Mouse (Mus musculus) urinary bladder, postnatal 25 days (tissue): ENCODE measurements around the gene Tbcb.
"Not testable (repeated sequence)": the region's sequence is repeated elsewhere in the genome, so short reads cannot be mapped to it uniquely, and the experiment has no call there.

Experiments used
- DNase-seq: peaks from one replicate; pipeline ENCODE4 v3.0.0; 2022; ENCODE audit warnings: low spot score

Gene Tbcb

DNA sequence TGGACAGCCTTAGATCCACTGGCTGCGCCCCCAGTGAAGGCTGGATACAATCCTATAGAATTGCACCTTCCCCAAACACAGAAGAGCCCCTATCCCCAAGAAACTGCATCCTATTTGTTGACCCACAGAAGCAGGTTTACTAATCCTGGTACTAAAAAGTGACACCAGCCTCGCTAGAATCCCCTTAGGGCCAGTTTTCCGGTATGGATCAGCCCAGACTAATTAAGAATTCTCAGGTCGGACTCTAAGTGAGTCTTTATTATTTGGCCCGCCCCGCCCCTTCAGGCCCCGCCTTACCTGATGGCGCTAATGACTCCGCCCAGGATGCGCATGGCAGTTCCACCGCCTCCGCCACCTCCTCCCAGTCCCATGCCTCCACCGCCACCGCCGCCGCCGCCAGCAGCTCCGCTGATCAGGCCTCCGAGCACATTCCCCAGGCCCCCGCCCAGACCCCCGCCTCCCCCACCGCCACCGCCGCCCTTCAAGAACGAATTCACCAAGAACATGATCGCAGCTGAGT lies 38.4 kb downstream of the Tbcb start:
- peak; percentile 74 for DNase-seq

DNA sequence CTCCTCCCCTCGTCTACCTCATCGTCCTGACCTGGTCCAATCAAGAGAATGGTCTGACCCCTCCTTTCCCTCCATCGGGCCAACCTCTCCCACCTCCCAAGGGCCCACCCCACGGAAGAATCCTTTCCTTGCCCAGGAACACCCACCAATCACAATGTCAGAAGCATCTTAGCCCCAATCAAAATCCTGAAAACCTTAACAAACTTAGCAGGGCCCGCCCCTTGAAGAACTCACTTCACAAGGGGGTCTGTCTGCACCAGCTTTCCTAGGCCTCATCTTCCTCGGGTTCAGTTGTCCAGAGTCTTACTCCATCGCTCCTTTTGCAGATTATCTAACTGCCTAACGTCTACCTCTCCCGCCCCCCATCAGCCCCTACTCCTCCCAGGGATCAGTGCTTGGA lies 39.1 kb downstream of the Tbcb start:
- DNase-seq: no peak

DNA sequence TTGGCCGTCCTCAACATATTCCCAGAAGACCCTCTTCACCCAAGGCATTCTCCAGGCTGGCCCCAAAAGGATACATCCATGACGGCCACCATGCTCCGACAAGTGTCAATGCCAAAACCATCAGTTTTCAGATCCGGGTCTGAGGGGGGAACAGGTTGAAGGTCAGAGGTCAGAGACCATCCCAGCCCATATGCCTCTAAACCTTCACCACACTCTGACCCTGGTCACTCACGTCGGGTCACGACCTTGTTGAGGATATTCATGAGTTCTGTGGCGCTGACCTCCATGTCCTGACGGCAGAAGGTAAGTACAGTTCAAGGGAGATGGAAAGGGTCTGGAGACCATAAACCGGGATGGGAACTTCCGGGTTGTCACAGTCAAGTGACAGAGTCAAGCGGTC lies 40.0 kb downstream of the Tbcb start:
- no peak for DNase-seq

DNA sequence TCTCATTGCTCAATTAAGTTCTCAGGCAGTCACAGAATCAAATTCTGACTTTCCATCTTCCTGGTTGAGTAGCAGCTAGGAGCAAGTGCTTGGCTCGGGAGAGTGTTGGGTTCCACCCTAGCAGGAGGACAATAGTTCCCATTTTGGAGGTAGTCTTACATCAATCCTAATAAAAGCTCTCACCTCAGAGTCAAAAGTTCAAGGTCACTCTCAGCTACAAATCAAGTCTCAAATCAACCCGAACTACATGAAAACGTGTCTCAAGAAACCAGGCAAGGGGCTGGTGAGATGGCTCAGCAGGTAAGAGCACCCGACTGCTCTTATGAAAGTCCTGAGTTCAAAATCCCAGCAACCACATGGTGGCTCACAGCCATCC lies 43.0 kb downstream of the Tbcb start:
- no peak for DNase-seq

DNA sequence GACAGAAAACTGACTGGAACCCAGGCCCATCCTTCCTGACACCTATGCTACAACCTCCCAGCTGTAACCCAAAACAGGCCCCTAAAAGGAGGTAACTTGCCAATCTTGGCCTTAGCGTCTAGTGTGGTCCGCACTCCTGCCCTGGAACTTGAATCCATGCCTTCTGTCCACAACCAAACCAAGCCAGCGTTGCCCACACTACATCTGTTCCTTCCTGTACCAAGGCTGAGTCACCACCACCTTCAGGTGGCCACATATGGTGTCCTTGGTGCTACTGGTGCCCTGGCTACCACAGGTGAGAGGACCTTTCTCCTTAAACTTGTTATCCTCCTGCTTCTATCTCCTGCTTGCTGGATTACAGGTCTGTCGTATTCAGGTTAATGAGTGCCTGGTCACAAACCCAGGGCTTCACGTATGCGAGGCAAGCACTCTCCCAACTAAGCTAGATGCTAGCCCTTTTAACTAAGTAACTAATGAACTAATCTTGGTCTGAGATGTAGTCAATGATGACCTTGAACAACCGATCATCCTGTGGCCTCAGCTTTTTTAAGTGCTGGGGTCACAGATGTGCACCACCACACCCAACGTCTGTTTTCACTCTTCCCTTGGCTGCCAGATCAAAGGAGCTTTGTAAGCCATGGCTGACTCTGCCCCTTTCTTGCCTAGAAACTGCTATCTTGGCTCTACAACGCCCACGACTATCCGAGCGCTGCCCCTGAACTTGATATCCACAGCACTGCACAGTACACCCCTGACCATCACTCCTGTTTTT lies 43.5 kb downstream of the Tbcb start:
- DNase-seq: no peak

DNA sequence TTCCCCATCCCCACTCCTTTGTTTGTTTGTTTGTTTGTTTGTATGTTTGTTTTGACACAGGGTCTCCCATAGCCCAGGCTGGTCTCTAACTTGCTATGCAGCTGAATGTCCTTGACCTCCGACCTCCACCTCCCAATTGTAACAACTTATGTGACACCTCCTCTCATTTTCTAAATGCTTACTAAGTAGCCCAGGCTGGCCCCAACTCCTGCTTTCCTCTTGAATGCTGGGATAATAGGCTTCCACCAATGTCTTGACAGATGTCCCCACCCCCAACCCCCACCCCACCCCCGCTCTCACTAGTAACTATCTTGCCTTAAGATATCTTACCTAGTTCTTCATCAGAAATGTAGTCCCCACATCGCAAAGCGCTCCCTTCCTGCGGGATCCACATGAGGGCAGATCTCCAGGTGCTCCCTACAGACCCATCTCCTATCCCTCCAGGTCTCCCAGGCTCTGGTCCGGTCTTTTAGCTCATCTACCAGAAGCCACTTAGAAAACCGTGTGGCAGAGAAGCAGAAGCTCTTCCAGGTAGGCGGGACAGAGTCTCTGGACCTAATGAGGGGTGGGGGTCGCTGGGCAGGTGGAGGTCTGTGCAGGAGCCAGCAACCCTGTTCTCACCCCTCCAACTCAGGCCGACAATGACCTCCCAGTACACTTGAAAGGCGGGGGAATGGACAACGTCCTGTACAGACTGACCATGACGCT lies 47.3 kb downstream of the Tbcb start:
- DNase-seq: no peak

DNA sequence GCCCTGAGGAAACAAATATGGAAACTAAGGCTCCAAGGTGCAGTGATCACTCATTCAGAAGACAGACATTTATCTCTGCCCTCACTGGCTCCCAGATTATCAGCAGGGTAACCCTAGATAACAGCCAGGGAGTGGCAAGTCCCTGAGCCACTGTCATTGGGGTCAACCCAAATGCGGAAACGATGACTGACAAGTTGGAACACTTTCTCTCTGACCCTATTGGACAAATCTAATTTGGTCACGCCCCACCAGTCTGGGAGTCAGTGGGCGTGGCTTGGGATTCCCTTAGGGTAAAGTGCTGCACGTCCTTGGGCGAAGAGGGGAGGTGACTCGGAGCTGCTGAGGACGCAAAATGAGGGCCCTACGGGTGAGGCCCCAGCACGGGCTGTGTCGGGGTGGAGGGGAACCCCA lies 48.2 kb downstream of the Tbcb start, which contains the start of gene Cox7a1:
Gene Cox7a1 (plus strand): TSS at position 266 of the 411 bp plus-strand sequence.
- DNase-seq: peak; percentile 79

DNA sequence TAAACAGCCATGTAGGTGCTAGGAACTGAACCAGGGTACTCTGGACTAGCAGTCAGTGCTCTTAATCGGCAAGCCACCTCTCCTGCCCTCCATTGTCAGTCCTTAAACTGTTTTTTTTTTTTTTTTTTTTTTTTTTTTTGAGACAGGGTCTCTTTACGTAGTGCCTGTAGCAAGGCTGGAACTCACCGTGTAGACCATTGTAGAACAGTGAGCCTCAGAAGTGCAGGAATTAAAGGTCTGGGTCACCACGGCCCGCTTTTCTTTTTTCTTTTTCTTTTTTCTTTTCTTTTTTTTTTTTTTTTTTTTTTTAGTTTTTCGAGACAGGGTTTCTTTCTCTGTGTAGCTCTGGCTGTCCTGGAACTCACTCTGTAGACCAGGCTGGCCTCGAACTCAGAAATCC lies 48.9 kb downstream of the Tbcb start:
- DNase-seq: not testable (repeated sequence)

DNA sequence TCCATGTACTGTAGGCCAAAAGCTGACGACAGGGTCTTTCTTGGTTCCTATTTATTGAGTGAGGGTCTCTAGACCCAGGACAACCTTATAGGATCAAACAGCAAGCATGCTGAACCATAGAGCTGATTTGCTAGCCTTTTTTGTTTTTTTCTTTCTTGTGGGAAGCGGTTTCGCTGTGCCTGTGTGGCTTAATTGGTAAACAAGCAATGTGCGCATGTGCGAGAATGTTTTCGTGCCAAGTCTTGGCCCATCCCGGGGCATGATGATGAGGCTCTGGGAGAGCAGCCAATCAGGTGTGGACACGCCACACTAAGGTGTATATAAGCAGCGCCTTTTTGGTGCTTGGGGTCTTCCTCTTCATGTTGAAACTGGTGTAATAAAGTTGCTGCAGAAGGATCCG lies 50.1 kb downstream of the Tbcb start:
- not testable (repeated sequence) for DNase-seq

DNA sequence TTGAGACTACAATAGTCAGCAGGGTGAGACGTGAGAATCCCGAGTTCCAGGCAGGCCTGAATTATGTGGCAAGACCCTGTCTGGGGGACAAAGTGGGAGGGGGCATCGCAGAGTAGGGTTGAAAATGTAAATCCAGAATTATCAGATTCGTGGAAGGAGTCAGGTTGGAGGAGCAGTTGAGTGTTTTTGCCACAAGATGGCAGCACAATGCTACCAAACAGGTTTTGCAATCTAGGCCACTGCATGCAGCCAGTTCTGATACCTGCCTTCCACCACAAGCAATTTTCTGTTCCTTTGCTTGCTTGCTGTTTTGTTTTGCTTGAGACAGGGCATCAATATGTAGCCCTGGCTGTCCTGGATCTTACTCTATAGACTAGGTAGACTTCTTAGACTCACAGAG lies 50.8 kb downstream of the Tbcb start:
- peak; percentile 66 for DNase-seq

DNA sequence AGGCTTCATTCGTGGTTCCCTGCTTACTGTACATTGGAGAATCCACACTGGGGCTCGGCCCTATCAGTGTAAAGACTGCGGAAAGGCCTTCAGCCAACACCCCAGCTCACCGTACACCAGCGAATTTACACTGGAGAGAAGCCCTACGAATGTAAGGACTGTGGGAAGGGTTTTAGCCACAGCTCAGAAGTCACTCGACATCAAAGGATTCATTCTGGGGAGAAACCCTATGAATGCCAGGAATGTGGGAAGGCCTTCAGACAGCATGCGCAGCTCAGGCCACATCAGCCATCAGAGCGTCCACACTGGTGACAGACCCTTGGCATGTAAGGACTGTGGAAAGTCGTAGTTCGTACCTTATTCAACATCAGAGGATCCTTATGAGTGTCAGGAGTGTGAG lies 53.8 kb downstream of the Tbcb start:
- DNase-seq: no peak

DNA sequence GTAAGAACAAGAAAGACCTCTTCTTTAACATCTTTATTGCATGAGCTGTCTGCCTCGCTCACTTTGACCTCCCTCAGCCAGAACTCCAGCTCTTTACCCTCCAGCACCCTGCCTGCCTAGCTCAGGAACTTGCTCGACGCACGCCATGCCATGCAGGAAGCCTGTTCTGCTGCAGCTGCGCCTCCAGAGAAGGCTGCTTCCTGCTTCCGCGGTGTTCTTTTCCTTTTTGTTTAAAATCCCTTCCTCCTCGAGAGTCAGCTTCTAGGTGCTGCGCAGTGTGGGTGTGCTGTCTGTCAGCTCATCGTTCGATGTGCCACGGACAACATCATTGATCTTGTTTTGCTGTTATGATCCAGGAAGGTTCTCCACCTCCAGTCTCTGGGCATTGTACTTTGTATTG lies 55.6 kb downstream of the Tbcb start:
- no peak for DNase-seq
